Mouse (Mus musculus) inflammation-experienced regulatory T-cells, adult 6 months (primary cell): ENCODE data around the gene Fam166a. TPM values are rescaled to one million over a fixed set of nuclear protein-coding genes. Genes with fewer than 3 reads are reported as not detected.
"Not testable (repeated sequence)": the region's sequence is repeated elsewhere in the genome, so short reads cannot be mapped to it uniquely, and the experiment has no call there.

Source experiments
- ATAC-seq: one replicate; pipeline ENCODE4 v1.8.0; 2017
- polyA plus RNA-seq, 3 experiments: library from polyadenylated mRNA; unstranded; fragments of 100-300 nt; shearing (Covaris generic); gene quantifications; one replicate each; pipeline ENCODE4 v1.2.1; 2017

Fam166a gene
- polyA plus RNA-seq, 3 experiments from 2014 or later: not detected

DNA sequence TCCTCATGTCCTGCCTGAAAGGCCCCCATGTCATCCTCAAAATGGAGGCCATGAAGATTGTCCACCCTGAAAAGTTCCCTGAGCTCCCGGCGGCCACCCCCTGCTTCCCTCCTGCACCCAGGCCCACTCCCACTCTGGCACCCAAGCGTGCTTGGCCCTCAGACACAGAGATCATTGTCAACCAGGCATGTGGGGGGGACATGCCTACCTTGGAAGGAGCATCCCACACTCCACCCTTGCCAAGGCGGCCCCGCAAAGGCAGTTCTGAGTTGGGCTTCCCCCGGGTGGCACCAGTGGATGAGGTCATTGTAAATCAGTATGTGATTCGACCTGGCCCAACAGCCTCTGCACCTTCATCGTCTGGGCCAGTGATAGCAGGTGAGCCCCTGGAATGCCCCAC is 24.8 kb downstream of the Fam166a start:
- no peak for ATAC-seq

DNA sequence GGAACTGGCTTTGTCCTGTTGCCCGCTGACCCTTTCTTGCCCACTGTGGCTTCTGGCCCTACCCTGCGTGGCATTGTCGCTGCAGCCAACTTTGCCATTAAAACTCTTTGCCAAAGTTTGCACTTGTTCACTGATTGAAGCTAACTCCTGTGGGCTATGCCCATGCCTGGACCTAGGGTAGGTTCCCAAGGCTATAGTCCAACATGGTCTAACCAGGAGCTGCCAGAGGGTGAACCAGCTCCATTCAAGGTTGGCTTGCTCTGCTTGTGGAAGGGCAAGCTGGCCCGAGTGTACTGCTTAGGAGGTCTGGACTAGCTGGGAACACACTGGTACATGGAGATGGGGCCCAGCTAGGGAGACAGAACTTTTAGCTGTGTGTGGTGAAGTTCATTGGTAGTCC is 25.6 kb downstream of the Fam166a start:
- no peak for ATAC-seq

DNA sequence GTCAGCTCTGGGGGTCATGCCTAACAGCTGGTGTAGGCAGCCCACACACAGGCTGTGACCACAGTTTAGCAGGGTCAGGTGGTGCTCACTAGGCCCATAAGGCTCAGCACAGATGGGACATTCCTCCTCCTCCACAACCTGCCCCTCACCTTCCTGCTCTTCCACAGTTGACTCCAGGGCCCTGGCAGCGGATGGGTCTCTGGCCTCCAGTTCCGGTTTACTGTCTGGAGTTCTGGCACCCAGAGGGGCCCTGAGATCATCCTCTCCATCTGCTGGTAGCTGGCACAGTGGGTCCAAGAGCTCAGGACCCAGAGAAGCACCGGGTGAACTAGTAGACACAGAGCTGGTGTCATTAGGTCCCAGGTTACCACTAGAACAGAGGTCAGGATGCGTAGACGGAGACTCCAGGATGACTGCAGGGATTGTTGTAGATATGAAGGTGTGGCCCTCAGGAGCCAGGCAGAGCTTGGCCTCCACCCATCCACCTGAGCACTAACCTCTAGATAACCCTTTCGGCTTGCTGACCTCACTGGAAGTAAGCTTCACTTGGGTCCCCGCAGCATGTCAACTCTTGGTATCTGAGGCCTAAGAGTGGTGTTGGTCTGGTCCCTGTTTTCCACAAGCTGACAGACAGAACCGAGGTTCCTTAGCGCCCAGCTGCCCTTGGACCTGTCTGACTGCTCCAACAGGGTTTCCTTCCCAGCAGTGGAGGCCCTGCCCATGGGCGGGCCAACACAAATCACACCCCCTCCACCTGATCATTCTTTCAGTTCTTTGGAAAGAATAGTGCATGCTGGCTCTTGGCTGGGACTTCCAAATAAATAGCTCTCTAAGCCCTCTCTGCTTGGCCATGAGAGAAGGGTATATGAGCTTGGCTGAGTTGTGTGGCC is 27.9 kb downstream of the Fam166a start, which contains the start of gene AL732309.1:
AL732309.1 (minus strand) TSS at position 681 of the 890 bp plus-strand sequence.
- ATAC-seq: no peak

DNA sequence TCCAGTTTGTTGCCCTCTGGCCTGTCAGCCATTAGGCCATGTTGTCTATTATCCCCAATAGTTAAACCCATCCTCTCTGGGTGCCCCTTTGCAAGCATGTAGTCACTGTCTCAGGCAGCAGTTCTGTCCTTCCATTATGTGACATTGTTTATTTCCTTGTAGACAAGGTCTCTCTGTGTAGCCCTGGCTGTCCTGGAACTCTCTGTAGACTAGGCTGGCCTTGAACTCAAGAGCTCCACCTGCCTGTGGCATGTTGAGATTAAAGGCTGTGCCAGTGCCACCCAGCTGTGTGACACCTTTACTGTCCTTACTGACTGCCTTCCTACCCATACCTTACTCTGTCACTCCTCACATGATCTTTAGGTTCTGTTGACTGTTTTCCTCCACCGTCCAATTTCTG is 33.8 kb downstream of the Fam166a start:
- ATAC-seq: no peak

DNA sequence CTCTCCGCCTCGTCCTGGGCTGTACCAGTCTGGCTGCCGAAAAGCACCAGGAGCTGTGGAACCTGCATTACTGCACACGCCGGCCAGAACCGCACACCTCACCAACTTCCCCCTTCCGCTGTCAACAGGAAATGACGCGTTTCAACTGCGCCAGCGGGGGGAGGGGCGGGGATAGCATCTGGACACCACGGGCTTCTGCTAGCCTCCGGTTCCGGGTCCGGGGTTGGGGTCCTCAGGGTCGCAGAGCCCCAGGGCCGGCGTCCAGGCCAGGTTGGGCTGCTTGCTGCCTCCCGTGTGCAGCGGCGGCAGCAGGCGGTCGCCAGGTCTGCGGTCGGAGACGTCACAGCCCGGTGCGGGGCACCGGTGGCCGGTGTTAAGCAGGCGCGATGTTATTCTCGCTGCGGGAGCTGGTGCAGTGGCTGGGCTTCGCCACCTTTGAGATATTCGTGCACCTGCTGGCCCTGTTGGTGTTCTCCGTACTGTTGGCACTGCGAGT is 36.8 kb downstream of the Fam166a start, which contains the start of gene Tmem203:
Tmem203 (plus strand) TSS at position 156 of the 496 bp plus-strand sequence.
- peak; percentile 87 for ATAC-seq

DNA sequence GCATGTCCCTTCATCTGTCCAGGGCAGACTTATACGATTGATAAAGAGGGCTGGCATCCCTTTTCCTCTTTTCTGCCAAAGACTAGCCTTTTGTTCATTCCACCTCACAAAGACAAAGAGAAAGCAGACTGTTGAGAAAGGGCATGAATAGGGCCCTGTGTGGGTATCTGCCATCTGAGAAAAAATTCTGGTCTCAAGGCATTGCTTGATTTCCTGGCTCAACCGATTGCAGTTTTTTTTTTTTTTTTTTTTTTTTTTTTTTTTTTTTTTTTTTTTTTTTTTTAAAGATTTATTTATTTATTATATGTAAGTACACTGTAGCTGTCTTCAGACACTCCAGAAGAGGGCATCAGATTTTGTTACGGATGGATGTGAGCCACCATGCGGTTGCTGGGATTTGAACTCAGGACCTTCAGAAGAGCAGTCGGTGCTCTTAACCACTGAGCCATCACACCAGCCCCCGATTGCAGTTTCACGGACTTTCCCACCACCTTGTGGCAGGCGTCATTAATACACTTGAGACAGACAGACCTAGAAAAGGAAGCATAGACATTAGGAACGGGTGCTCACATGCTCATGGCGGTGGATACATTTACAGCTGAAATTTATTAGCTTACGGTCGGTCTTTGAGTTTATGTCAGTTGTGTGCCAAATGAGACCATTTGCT is 38.0 kb downstream of the Fam166a start:
- not testable (repeated sequence) for ATAC-seq

DNA sequence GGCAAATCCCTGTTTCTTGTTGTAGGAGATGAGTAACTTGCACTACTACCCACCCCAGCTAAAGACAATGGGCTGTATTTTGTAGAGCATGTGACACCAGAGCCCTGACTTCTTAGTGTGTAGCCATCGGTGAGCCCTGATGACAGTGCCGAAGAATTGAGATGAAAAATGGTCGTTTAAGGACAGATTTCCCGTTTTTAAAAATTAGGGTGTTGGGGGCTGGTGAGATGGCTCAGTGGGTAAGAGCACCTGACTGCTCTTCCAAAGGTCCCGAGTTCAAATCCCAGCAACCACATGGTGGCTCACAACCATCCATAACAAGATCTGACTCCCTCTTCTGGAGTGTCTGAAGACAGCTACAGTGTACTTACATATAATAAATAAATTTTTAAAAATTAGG is 38.7 kb downstream of the Fam166a start:
- ATAC-seq: not testable (repeated sequence)

DNA sequence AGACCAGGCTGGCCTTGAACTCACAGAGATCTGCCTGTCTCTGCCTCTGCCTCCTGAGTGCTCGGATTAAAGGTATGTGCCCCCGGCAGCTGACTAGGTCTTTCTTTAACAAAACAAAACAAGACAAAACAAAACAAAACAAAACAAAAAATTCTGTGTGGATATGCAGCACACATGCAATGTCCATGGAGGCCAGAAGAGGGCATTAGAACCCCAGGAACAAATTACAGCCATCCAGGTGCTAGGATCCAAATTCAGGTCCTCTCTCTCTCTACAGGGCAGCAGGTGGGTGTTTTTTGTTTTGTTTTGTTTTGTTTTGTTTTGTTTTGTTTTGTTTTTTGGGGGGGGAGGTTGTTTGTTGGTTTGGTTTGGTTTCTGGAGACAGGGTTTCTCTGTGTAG is 40.3 kb downstream of the Fam166a start:
- ATAC-seq: no peak

DNA sequence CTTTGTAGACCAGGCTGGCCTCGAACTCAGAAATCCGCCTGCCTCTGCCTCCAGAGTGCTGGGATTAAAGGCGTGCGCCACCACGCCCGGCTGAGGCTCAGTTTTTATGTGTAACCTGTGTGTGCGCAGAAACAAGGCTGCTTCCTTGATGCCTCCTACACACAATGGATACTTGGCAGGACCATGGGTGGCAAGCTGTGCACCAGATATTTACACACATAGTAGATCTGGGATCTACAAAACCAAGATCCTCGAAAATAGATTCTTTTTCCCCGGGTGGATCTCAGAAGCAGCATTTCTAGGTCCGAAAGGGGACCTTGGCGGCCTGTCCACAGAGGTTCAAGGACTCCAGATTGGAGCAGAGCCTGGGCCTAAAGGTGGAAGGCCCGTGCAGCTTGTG is 43.3 kb downstream of the Fam166a start:
- ATAC-seq: no peak

DNA sequence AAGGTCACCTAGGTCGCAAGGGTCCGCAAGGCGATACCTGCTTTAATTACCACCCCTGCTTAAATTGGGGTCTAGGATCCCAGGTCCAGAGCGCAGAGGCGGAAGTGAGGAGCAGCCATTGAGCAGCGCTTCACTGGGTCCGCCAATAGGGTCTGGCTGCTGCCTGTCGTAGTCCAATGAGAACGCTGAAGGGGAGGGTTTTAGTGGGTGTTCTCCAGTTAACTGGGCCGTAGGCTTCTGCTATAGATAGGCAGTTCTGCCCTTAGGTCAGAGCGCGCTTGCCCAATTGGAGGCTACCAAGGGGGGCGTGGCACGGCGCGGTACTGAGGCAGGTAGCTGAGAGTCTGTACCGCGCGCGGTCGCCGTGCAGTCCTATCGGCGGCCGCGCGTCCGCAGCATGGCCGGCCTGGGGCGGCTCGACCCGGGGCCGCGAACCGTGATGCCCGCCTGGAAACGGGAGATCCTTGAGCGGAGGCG is 43.8 kb downstream of the Fam166a start, which contains the start of gene Tprn:
Tprn (plus strand) TSS at position 328 of the 477 bp plus-strand sequence.
- ATAC-seq: peak; percentile 99

DNA sequence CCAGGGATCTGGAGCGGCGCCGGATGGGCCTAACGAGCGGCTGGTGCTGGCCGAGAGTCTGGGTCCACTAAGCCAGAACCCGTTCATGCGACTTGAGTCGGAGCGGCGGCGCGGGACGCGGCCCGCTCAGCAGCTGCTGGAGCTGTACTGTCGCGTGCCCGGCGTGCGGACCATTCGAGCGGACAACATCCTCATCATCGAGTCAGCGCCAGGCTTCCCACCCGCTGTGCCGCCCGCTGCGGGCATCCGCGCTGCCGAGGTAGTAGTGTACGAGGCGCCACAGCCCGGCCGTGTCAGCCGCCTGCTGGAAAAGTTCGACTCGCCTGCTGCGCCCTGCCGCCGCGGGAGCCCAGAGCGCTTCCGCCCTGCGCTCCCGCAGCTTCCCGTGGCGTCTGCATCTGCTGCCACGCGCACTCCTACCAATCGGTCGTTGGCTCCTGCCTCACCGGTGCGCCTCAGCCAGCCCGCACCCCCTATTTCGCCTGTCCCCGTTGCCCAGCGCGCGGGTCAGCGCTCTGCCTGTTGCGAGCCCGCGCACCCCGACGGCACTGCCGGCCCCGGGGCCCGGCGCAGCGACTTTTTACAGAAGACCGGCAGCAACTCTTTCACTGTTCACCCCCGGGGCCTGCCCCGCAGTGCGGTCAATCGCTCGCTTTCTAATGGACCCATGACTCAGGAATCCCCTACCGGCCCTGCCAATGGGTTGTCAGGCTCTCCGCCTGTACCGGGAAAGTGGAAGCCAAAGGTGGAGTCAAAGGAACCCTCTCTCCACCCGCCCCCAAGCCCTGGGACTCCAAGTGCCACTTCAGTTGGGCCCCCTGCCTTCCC is 44.5 kb downstream of the Fam166a start:
- peak; percentile 53 for ATAC-seq

DNA sequence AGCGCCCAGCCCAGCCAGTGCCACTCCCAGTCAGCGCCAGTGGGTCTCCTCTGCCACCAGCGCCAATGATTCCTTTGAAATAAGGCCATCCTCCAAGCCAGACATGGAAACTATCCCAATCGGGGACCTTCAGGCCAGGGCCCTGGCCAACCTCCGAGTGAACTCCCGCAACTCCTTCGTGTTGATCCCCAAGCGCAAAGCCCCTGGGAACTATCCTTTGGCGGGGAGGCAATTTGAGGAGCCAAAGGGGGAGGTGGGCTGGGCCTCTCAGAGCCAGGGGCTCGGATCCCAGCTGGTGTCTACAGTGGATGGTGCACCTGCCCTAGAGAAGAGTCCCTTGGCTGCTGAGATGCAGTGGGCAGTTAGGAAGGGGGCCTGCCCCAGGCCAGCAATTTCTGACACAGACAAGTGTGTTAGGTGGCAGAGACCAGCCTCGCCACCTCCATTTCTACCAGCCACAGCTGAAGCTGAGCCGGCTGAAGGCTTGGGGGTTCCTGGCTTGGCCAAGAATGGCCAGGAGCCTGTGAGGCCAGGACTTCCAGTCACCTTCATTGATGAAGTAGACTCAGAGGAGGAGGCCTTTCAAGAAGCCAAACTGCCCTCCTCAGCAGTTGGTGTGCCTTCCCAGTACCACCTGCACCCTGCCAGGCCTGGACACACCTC is 45.2 kb downstream of the Fam166a start:
- ATAC-seq: no peak

DNA sequence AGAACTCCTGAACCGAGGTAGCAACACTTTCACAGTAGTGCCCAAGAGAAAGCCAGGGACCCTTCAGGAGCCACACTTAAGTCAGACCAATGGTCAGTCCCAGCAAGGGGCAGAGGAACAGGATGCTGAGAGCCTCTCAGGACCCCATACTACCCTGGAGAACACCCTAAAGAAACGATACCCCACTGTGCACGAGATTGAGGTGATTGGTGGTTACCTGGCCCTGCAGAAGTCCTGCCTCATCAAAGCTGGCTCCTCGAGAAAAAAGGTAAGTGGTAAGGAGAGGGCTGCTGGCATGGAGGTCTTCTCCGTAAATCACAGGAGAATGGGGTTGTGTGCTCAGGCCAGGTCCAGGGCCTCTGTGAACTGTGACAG is 45.7 kb downstream of the Fam166a start:
- no peak for ATAC-seq

DNA sequence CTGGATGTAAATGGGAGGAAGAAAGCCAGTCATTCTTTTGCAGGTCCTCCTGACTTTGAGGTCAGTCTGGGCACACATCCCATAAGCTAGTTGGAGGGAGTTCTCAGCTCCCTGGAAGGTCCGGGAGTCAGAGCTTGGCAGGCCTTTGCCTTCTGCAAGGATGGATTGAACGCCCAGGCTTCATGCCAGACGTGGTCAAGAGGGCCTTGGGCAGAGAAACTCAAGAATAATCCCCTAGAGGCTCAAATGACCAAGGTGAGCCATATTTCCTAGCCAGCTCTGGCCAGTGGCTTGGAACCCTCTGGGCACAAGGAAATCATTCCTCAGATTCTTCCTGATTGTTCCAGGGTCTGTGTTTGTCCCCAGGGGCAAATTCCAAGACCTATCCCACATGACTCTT is 46.3 kb downstream of the Fam166a start:
- ATAC-seq: no peak

DNA sequence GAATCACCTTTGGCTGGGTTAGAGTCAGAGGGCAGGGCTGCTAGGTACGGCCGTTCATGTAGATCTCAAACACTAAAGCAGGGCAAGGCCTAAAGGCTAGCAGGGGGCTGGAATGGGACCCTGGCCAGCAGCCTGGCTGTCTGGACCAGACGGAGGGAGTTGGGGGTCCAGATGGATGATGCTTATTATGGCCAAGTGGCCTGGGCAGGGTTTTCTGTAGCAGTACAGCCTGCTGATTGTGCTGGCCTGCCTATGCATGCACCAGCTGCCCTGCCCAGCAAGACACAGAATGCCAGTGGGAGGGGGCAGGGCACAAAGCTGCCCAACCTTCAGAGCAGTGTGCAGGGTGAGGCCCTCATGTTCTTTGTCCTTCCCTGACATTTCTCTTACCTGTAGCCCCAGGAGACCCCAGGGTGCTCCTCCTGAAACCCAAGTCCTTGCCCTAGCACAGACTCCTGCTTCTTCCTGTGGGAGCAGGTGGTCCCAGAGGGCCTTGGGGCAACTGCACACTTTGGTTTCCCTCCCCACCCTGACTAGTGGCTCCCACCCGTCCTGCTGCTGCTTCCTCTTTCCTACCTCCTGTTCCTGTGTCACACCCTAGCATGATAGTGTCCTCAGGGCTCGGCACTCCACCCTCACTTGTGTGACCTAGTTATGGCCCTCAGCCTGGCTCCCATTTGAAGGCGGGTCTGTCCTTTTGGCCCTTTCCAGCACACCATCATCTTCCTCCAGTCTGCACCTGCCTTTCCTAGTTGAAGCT is 47.5 kb downstream of the Fam166a start:
- no peak for ATAC-seq

DNA sequence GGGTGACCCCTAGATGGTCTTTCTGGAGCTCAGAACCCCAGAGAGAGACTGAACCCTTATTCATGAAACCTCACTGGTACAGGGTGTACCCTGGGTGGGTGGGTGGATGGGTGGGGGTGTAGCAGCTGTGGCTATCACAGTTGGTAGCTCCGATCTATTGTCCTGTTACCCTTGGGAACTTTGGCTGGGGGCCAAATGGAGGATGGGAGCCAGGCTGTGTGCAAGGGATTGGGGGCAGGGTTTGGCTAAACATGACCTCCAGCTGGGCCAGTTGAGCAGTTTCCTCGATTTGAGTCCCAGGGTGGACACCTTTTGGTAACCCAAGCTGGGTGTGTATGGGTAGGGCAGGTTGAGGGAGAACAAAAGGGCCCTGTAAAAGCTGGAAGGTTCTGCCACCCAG is 48.2 kb downstream of the Fam166a start:
- ATAC-seq: no peak

DNA sequence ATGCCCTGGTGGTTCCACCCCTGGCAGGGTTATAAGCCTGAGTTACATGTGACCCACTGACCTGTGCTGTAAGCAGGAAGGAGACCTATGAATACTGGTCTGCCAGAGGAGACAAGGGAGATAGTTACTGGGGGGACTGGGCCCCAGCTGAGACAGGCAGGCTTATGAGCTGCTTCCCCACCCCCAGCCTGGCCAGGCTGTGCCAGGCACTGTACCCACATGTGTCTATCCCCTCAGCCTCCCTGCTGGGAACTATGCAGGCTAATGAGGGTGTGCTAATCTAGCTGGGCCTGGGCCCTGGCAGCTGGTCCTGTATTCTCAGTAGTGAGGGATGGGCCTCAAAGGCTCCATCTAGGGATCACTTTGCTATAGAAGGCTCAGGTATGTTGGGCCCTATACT is 48.7 kb downstream of the Fam166a start:
- no peak for ATAC-seq

DNA sequence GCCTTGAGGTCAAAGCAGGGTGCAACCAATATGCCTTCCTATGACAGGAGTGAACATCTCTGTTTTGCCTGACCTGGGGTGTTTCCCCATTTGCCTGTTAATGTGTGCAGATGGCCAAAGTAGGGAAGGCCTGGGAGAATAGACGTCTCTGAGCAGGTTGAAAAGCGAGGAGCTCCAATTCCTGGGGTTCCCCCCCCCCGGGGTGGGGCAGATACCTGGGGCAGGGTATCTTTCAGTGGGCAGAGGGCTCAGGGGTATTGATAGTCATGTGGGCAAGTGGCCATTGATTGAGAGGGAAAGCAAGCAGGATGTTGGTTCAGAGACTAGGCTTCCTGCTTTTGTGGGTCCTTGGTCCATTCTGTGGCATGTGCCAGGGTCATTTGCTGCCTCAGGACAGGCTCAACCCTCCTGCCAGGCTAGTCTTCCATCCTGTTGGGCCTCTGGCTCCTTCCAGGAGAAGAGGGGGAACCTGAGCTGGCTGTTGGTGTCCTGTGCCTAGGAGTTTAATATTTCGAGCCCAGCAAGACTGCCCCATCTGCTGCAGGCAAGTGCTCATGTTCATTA is 49.3 kb downstream of the Fam166a start:
- ATAC-seq: no peak
